ENCODE assay signal across 11 mouse cellular contexts in the genomic region with DNA sequence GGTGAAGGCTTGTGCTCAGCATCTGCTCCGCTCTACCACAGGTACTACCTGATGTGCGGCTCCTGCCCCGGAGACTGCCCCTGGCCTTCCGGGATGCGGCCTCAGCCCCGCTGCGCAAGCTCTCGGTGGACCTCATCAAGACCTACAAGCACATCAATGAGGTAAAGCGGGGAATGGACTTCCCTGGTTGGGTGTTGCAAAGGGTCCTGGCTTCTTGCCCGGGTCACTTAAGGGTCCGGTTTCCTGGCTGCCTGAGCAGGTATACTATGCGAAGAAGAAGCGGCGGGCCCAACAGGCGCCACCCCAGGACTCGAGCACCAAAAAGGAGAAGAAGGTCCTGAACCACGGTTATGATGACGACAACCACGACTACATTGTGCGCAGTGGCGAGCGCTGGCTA. TPM values are rescaled to one million over a fixed set of nuclear protein-coding genes. Genes with fewer than 3 reads are reported as not detected.
"Had no signal": no experiment of that assay in that cellular context is flagged by ENCODE, and none has a peak within 500 bp of the region (broad histone marks: within the 10 kb centered on the region; RNA-seq: fewer than 3 reads in every experiment).

No protein-coding gene starts in this region.

- DNase-seq: kidney, postnatal 14 days; lung, embryonic 14.5 days; lung, postnatal 4 days; midbrain, embryonic 14.5 days; right cerebral cortex, adult 18-20 months; right cerebral cortex, postnatal 25 days; thymus, adult 2 months; thymus, postnatal 36 days had no signal

RNA-seq across cellular contexts. Expression of a gene that starts 53.1 kb away (rescaled TPM):
- total RNA-seq: layer of hippocampus, adult 8-10 months; left cerebral cortex, postnatal 10 days; megakaryocyte, adult 5-6 weeks had no signal
